Mouse (Mus musculus) adrenal gland, postnatal 36 days (tissue): Measurements from ENCODE around the gene Xylt1. TPM values are rescaled to one million over a fixed set of nuclear protein-coding genes. Genes with fewer than 3 reads are reported as not detected.
A peak's percentile ranks its signal among the peaks of the same experiment; 100 is the strongest.

Experiments used
- DNase-seq, 2 experiments: peaks; one replicate each; pipeline ENCODE4 v3.0.0; 2021; ENCODE audit warnings: mixed read lengths in 1 of 2
- total RNA-seq, 2 experiments: library from RNA; stranded (reverse); gene quantifications; 2 replicates each; pipeline ENCODE4 v1.2.3; 2021

Gene Xylt1
- total RNA-seq, 2 experiments from 2014 or later: 4.9 to 8.2 TPM

- no peak for DNase-seq
Measured at GRCm38 (mm10) chr7:117480831-117481230, 100.1 kb downstream of the Xylt1 start.

GRCm38 (mm10) chr7:117481404-117481803 lies 100.6 kb downstream of the Xylt1 start:
- no peak for DNase-seq

- peak; percentile 20 to 30 for DNase-seq
Measured at GRCm38 (mm10) chr7:117482701-117483100, 101.9 kb downstream of the Xylt1 start.

- peak in 1 of 2 experiments; percentile 19 for DNase-seq
Measured at GRCm38 (mm10) chr7:117484589-117484988, 103.8 kb downstream of the Xylt1 start.

- DNase-seq: peak; percentile 12 to 31
Measured at GRCm38 (mm10) chr7:117484989-117485536, 104.3 kb downstream of the Xylt1 start.

GRCm38 (mm10) chr7:117486425-117487172 lies 105.8 kb downstream of the Xylt1 start:
- no peak for DNase-seq

GRCm38 (mm10) chr7:117487173-117487490 lies 106.4 kb downstream of the Xylt1 start:
- peak; percentile 30 to 56 for DNase-seq

GRCm38 (mm10) chr7:117489973-117490372 lies 109.2 kb downstream of the Xylt1 start:
- DNase-seq: no peak

- no peak for DNase-seq
Measured at GRCm38 (mm10) chr7:117490500-117491205, 109.9 kb downstream of the Xylt1 start.

- DNase-seq: no peak
Measured at GRCm38 (mm10) chr7:117491495-117491894, 110.7 kb downstream of the Xylt1 start.

GRCm38 (mm10) chr7:117494210-117494609 lies 113.4 kb downstream of the Xylt1 start:
- DNase-seq: no peak

- no peak for DNase-seq
Measured at GRCm38 (mm10) chr7:117494618-117495310, 114.0 kb downstream of the Xylt1 start.

GRCm38 (mm10) chr7:117495751-117496150 lies 115.0 kb downstream of the Xylt1 start:
- DNase-seq: no peak

GRCm38 (mm10) chr7:117498173-117498572 lies 117.4 kb downstream of the Xylt1 start:
- no peak for DNase-seq

GRCm38 (mm10) chr7:117501355-117502181 lies 120.8 kb downstream of the Xylt1 start:
- no peak for DNase-seq

GRCm38 (mm10) chr7:117502415-117502814 lies 121.6 kb downstream of the Xylt1 start:
- no peak for DNase-seq

- no peak for DNase-seq
Measured at GRCm38 (mm10) chr7:117503714-117504113, 122.9 kb downstream of the Xylt1 start.

- DNase-seq: no peak
Measured at GRCm38 (mm10) chr7:117505791-117506190, 125.0 kb downstream of the Xylt1 start.

- no peak for DNase-seq
Measured at GRCm38 (mm10) chr7:117507351-117507750, 126.6 kb downstream of the Xylt1 start.

- DNase-seq: no peak
Measured at GRCm38 (mm10) chr7:117508090-117508489, 127.3 kb downstream of the Xylt1 start.

- peak; percentile 69 to 82 for DNase-seq
Measured at GRCm38 (mm10) chr7:117510113-117510512, 129.3 kb downstream of the Xylt1 start.

GRCm38 (mm10) chr7:117512301-117512700 lies 131.5 kb downstream of the Xylt1 start:
- DNase-seq: no peak
